Mouse (Mus musculus): Measurements from ENCODE around the gene Zic1. TPM values are rescaled to one million over a fixed set of nuclear protein-coding genes. Genes with fewer than 3 reads are reported as not detected.

Gene Zic1
- polyA plus RNA-seq, 1 experiment from 2014 or later = 3.3 TPM

DNA sequence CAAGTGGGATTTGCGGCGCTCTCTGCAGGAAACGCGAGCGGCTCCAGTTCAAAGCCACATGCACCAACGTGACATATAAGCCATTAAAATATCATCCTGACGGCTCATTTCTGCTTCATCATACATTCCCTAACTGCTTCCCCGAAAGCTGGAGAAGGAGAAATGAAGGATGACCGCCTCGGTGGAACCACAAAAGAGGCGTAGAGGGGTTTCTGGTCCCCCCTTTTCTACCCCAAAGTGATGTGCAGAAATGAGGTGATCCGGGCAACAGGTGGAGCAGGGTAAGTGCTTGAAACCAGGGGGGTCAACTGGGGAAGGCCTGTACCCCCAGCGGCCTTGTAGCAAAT is 3.3 kb upstream of the Zic1 start:
- DNase-seq (ENCODE audit: low spot score) (no peak), ATAC-seq (replicated peaks; ENCODE audit: insufficient number of reproducible peaks, low FRiP score, low TSS enrichment, low read depth) (no peak)
- Histone ChIP-seq H3K27me3 (ENCODE audit: control insufficient read depth, insufficient read depth, low read length) (peaks cover 80% of the 10 kb centered on the region), H3K9me3 (replicated peaks; ENCODE audit: control insufficient read depth, low read length) (no peaks in the 10 kb centered on the region), H3K4me3 (ENCODE audit: low read depth, low read length) (no peak overlapping the region), H3K4me2 (ENCODE audit: low read depth, low read length) (no peak overlapping the region), H3K9ac (replicated peaks; ENCODE audit: low read length) (no peak overlapping the region), H3K27ac (replicated peaks; ENCODE audit: low read depth, low read length) (no peak overlapping the region), H3K4me1 (ENCODE audit: control insufficient read depth, insufficient read depth, low read length) (no peaks in the 10 kb centered on the region), H3K36me3 (replicated peaks; ENCODE audit: control insufficient read depth, insufficient read depth, low read depth, low read length) (no peaks in the 10 kb centered on the region)
- WGBS = 2% methylated on average over 13 of the region's 13 CpGs

DNA sequence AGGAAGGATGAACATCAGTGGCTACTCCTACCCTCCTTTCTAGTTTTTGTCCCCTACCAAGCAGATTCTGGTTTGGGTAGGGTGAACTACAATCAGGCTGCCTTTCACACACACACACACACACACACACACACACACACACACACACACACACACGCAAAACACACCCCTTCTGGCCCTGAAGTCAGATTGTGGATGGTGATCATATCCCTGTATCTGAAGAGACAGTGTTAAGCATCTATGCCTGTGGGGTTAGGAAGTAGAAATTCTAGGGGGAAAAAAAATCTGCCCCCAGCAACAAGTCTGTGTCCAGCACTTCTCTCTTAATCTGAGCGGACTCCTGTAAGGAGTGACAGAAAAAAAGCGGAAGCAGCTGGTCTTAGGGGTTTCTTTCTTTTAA is 2.5 kb upstream of the Zic1 start:
- no peaks in the 10 kb centered on the region for H3K9me3 ChIP-seq (replicated peaks; ENCODE audit: control insufficient read depth, low read length)
- H3K9ac ChIP-seq (replicated peaks; ENCODE audit: low read length) = no peak overlapping the region
- no peak overlapping the region for H3K4me3 ChIP-seq (ENCODE audit: low read depth, low read length)
- no peak for ATAC-seq (replicated peaks; ENCODE audit: insufficient number of reproducible peaks, low FRiP score, low TSS enrichment, low read depth)
- H3K36me3 ChIP-seq (replicated peaks; ENCODE audit: control insufficient read depth, insufficient read depth, low read depth, low read length) = no peaks in the 10 kb centered on the region
- no peak overlapping the region for H3K4me2 ChIP-seq (ENCODE audit: low read depth, low read length)
- H3K27me3 ChIP-seq (ENCODE audit: control insufficient read depth, insufficient read depth, low read length) = peaks cover 82% of the 10 kb centered on the region
- DNase-seq (ENCODE audit: low spot score) = no peak
- no peak overlapping the region for H3K27ac ChIP-seq (replicated peaks; ENCODE audit: low read depth, low read length)
- no peaks in the 10 kb centered on the region for H3K4me1 ChIP-seq (ENCODE audit: control insufficient read depth, insufficient read depth, low read length)
- 3% methylated on average over 3 of the region's 3 CpGs for WGBS

DNA sequence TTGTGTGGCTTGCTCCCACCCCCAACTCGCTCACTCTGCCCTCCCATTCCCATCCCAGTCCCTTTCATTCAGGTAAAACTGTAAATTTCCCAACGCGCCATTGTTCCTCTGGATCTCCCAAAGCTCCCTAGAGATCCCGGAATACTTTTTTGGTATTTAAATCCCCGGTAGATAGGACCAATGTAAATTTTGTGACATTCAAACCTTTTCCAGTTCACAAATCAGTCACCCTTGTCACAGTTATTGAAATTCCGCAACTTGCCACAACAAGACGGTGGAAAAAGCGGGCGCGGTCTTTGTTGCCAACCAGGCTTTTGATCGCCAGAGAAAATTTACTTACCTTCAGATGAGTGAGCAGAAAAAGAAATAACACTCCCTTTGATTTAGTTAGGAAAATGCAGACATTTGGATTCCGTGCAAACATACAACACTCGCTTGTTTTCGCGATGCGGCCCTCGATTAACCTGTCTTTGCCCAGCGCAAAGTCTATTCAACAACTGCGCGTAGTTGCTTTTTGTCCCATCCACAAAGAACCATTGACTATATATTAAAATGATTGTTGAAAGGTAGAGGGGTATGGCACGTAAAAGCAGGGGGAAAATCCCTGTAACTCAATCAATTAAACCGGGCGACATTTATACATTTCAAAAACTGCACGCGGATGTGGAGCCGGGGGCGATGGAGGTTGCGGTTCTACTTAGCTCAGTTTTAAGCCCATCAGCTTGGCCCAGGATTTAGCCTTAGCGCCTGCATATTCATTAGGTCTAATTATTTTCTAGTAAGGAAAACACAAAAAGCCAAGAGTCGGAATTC is 1.6 kb upstream of the Zic1 start:
- no peak for ATAC-seq (replicated peaks; ENCODE audit: insufficient number of reproducible peaks, low FRiP score, low TSS enrichment, low read depth)

DNA sequence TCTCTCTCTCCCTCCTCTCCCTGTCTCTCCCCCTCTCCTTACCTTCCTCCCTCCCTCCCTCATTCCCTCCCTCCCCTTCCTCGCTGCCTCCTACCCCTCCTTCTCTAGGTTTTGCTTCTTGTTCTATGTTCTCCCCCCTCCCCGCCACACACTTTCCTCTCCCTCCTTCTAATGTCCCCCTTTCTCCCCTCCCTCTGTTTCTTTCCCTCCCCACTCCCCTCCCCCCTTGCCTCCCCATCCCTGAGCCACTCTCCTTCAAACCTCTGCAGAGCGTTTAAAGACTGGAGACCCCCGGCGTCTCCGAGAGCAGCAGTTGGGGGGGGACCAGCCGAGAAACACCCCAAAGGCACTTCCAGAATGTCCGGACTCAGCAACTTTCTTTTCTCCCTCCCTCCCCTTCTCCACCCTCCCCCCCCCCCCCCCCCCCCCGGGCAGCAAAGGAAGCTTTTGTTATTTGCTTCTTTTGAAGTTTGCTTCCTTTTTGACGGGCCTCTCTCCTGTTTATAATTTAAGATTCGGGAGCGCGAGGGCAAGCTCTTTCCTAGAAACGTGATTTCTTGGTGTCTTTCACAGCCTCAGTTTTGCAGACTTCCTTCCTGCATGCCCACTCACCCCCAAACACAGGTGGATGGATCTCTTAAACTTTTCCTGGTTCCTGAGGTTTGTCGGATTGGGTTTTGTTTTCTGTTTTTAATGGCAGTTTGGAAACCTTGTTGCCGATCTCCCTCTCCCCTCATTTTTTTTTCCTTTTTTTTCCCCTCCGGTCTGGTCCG is 802 bp upstream of the Zic1 start:
- Histone ChIP-seq H3K27me3 (ENCODE audit: control insufficient read depth, insufficient read depth, low read length) (peaks cover 76% of the 10 kb centered on the region), H3K27ac (replicated peaks; ENCODE audit: low read depth, low read length) (peak overlapping the region; percentile 35; the same call in 1 of the 2 replicates), H3K4me3 (ENCODE audit: low read depth, low read length) (peak overlapping the region; percentile 6; the same call in 1 of the 2 replicates), H3K9ac (replicated peaks; ENCODE audit: low read length) (no peak overlapping the region), H3K4me2 (ENCODE audit: low read depth, low read length) (no peak overlapping the region), H3K9me3 (replicated peaks; ENCODE audit: control insufficient read depth, low read length) (no peaks in the 10 kb centered on the region), H3K36me3 (replicated peaks; ENCODE audit: control insufficient read depth, insufficient read depth, low read depth, low read length) (no peaks in the 10 kb centered on the region), H3K4me1 (ENCODE audit: control insufficient read depth, insufficient read depth, low read length) (no peaks in the 10 kb centered on the region)
- under 1% methylated on average over 16 of the region's 18 CpGs for WGBS
- ATAC-seq (replicated peaks; ENCODE audit: insufficient number of reproducible peaks, low FRiP score, low TSS enrichment, low read depth) = no peak
- DNase-seq (ENCODE audit: low spot score) = no peak

More for the DNA sequence above, 1.6 kb upstream of the Zic1 start:
- Histone ChIP-seq H3K4me2 (ENCODE audit: low read depth, low read length) (no peak overlapping the region), H3K36me3 (replicated peaks; ENCODE audit: control insufficient read depth, insufficient read depth, low read depth, low read length) (no peaks in the 10 kb centered on the region), H3K9ac (replicated peaks; ENCODE audit: low read length) (no peak overlapping the region), H3K4me3 (ENCODE audit: low read depth, low read length) (0 out of 2 replicates have a peak overlapping the region, but pooled peaks have one; percentile 6), H3K27me3 (ENCODE audit: control insufficient read depth, insufficient read depth, low read length) (peaks cover 80% of the 10 kb centered on the region), H3K4me1 (ENCODE audit: control insufficient read depth, insufficient read depth, low read length) (no peaks in the 10 kb centered on the region), H3K27ac (replicated peaks; ENCODE audit: low read depth, low read length) (peak overlapping the region; percentile 35; the same call in 1 of the 2 replicates), H3K9me3 (replicated peaks; ENCODE audit: control insufficient read depth, low read length) (no peaks in the 10 kb centered on the region)
- DNase-seq (ENCODE audit: low spot score) = no peak
- under 1% methylated on average over 30 of the region's 30 CpGs for WGBS

DNA sequence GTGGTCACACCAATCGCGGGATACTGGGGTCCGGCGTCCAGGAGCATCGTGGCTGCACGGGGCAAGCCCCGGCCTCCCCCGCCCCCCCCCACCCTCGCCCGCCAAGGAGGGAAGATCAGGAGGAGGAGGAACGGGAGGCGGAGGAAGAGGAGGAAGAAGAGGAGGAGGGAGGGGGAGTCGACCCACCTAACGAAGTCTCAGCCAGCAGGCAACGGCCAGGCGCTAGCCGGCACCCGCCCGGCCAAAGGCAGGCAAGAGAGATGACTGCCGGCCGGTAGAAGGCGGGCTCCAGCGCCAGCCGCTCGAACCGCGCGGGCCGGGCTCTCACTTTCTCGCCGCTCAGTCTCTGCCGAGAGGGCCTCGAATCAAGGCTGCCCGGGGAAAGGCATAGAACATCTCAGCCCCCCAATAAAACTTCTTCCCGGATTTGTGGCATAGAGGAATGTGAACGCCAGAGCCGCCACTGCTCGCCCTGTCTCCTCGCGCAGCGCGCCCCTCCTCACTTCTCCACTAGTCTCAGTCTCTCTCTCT is 574 bp downstream of the Zic1 start:
- no peaks in the 10 kb centered on the region for H3K4me1 ChIP-seq (ENCODE audit: control insufficient read depth, insufficient read depth, low read length)
- peak overlapping the region; percentile 47 for H3K27ac ChIP-seq (replicated peaks; ENCODE audit: low read depth, low read length)
- H3K9ac ChIP-seq (replicated peaks; ENCODE audit: low read length) = peak overlapping the region; percentile 62
- peak overlapping the region; percentile 13 for H3K4me2 ChIP-seq (ENCODE audit: low read depth, low read length)
- no peaks in the 10 kb centered on the region for H3K36me3 ChIP-seq (replicated peaks; ENCODE audit: control insufficient read depth, insufficient read depth, low read depth, low read length)
- ATAC-seq (replicated peaks; ENCODE audit: insufficient number of reproducible peaks, low FRiP score, low TSS enrichment, low read depth) = peak; percentile 61
- no peaks in the 10 kb centered on the region for H3K9me3 ChIP-seq (replicated peaks; ENCODE audit: control insufficient read depth, low read length)
- DNase-seq (ENCODE audit: low spot score) = peak; percentile 62
- WGBS = 0% methylated on average over 35 of the region's 42 CpGs
- H3K27me3 ChIP-seq (ENCODE audit: control insufficient read depth, insufficient read depth, low read length) = peaks cover 64% of the 10 kb centered on the region
- peak overlapping the region; percentile 37 for H3K4me3 ChIP-seq (ENCODE audit: low read depth, low read length)

DNA sequence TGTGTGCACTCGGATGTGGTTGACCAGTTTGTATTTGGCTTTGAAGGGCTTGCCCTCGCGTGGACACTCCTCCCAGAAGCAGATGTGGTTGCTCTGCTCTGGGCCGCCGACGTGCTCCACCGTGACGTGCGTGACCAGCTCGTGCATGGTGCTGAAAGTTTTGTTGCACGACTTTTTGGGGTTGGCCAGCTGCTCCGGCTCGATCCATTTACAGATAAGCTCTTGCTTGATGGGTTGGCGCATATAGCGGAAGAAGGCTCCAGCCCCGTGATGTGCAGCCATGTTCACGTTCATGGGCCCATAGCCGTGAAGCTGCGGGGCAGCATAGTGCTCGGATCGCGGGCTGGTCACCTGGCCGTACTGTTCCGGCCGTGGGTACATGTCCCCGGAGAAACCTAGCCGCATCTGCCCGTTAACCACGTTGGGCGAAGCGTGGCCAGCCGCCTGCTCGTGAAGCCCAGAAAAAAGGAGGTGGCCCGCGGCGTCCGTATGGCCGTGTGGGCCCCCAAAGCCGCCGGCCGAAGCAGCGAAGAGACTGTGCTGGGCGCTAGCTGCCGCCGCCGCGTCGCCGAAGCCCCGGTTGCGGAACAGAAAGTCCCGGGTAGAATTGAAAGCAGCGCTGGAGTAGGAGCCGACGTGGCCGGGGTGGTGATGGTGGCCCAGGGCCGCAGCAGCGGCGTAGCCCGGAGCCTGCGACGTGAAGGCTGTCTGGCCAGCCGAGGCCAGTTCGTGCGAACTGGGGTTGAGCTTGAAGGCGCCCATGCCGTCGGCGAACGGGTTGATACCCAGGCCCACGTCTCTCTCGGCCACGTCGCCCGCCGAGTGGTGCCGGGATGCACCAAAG is 1.3 kb downstream of the Zic1 start:
- H3K36me3 ChIP-seq (replicated peaks; ENCODE audit: control insufficient read depth, insufficient read depth, low read depth, low read length) = no peaks in the 10 kb centered on the region
- 1% methylated on average over 77 of the region's 77 CpGs for WGBS
- peak overlapping the region; percentile 62 for H3K9ac ChIP-seq (replicated peaks; ENCODE audit: low read length)
- peak overlapping the region; percentile 37 for H3K4me3 ChIP-seq (ENCODE audit: low read depth, low read length)
- no peaks in the 10 kb centered on the region for H3K9me3 ChIP-seq (replicated peaks; ENCODE audit: control insufficient read depth, low read length)
- H3K27me3 ChIP-seq (ENCODE audit: control insufficient read depth, insufficient read depth, low read length) = peaks cover 59% of the 10 kb centered on the region
- ATAC-seq (replicated peaks; ENCODE audit: insufficient number of reproducible peaks, low FRiP score, low TSS enrichment, low read depth) (peak; percentile 41), DNase-seq (ENCODE audit: low spot score) (peak; percentile 36)
- H3K4me2 ChIP-seq (ENCODE audit: low read depth, low read length) = peak overlapping the region; percentile 13
- H3K27ac ChIP-seq (replicated peaks; ENCODE audit: low read depth, low read length) = peak overlapping the region; percentile 47
- no peaks in the 10 kb centered on the region for H3K4me1 ChIP-seq (ENCODE audit: control insufficient read depth, insufficient read depth, low read length)

DNA sequence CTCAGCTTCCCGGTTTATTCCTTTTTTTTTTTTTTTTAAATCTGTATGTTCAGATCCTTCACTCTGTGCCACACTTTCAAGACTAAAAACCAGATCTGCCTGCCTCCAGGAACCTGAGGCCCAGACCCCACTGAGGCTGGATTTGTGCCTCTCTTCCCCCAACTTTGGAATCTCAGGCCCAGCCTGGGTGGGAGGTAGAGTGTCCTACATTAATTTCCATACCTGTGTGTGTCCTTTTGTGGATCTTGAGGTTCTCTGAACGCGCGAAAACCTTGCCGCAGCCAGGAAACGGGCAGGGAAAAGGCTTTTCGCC is 1.8 kb downstream of the Zic1 start:
- WGBS = 2% methylated on average over 7 of the region's 7 CpGs
- no peaks in the 10 kb centered on the region for H3K4me1 ChIP-seq (ENCODE audit: control insufficient read depth, insufficient read depth, low read length)
- DNase-seq (ENCODE audit: low spot score) (peak; percentile 16), ATAC-seq (replicated peaks; ENCODE audit: insufficient number of reproducible peaks, low FRiP score, low TSS enrichment, low read depth) (no peak)
- H3K36me3 ChIP-seq (replicated peaks; ENCODE audit: control insufficient read depth, insufficient read depth, low read depth, low read length) = no peaks in the 10 kb centered on the region
- H3K9me3 ChIP-seq (replicated peaks; ENCODE audit: control insufficient read depth, low read length) = no peaks in the 10 kb centered on the region
- H3K27ac ChIP-seq (replicated peaks; ENCODE audit: low read depth, low read length) = no peak overlapping the region; the same call in 1 of the 2 replicates
- peak overlapping the region; percentile 62 for H3K9ac ChIP-seq (replicated peaks; ENCODE audit: low read length)
- H3K27me3 ChIP-seq (ENCODE audit: control insufficient read depth, insufficient read depth, low read length) = peaks cover 57% of the 10 kb centered on the region
- H3K4me2 ChIP-seq (ENCODE audit: low read depth, low read length) = no peak overlapping the region
- H3K4me3 ChIP-seq (ENCODE audit: low read depth, low read length) = peak overlapping the region; percentile 37
